Mouse (Mus musculus) small intestine, adult 2 months (tissue): Measurements from ENCODE around the gene Gm10647.

Experiments
- CTCF ChIP-seq: fragments of 200-500 bp; IDR thresholded peaks from 2 replicates; pipeline ENCODE4 v1.5.1; 2012; ENCODE audit warnings: low read depth, mild to moderate bottlenecking, control low read depth, inconsistent platforms, low read length, moderate library complexity, mixed read lengths; ENCODE audit not compliant: insufficient replicate concordance, insufficient read length; ENCODE audit errors: extremely low read depth
- POLR2A ChIP-seq: fragments of 200-500 bp; IDR thresholded peaks from 2 replicates; pipeline ENCODE4 v1.6.1; 2012; ENCODE audit warnings: low read depth, mild to moderate bottlenecking, control low read depth, inconsistent platforms, low read length, moderate library complexity

GRCm38 (mm10) chr9:66794629-66795463 lies 2.0 kb upstream of the Gm10647 start:
- TF ChIP-seq CTCF (no peak), POLR2A (0 out of 2 replicates have a peak, but pooled peaks have one; percentile 6)
